Mouse (Mus musculus) embryo, embryonic 11.5 days (tissue): ENCODE measurements at regions not wholly inside any gene's neighbourhood (a gene's known extent, or its start where the extent isn't known, plus 50 kb on each side); places are given as distances from the start of the nearest gene placed in this dataset.
"Not testable (repeated sequence)": the region's sequence is repeated elsewhere in the genome, so short reads cannot be mapped to it uniquely, and the experiment has no call there.

Source experiments
- DNase-seq: peaks from one replicate; pipeline ENCODE4 v3.0.0-alpha.2; 2012; ENCODE audit warnings: low read depth, low spot score

DNA sequence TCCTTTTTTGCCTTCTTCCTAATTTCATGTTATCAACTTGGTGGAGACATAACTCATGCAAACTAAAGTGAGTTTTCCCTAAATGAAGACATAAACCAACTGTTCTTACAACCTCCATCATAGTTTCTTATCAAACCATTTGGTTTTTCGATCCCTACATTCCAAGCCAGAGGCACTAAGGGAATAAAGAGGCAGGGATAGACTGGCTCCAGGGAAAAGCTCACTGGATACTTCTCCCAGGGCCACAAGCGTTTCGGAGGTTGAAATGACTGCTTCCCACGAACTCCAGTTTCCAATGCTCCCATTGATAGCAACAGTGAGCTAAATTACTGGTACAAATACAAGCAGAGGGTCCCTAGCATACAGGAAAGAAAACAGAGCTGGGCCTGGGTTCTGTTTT, 178.4 kb upstream of the Otx2 start:
- no peak for DNase-seq

DNA sequence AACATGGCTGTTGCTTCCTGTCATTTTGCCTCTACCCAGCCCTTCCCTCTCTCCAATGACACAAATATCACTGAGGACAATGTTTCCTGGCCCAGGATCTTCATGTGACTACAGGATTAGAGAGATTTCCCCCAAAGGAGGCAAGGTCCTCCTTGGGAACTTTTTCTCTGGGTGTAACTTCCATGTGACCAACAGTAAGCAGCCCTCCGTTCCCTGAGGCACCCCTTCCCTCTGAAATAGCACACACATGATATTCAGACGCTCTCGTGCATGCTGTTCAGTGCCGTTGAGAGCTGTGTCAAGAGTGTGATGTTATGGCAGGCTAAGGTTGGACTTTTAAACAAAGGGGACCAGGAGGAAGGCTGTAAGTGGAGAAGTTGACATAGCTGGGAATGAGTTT, 169.2 kb upstream of the Otx2 start:
- no peak for DNase-seq

DNA sequence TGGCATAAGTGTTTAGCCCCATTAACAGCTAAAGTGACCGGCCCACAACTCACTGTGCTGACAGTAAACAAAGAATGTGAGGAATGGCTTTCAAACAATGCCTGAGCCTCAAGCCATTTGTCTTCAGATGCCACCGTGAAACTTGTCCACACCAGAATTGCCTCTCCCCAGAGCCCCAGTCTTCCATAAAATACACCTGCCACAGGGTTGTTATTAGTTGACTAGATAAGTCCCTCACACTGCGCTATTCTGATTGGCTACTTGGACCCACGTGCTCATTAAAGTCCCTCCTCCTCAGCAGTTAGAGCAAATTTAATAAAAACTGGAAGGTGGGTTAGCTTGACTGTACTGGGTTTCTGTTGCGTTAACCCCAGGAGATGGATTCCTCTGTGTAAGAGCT, 167.7 kb upstream of the Otx2 start:
- no peak for DNase-seq

DNA sequence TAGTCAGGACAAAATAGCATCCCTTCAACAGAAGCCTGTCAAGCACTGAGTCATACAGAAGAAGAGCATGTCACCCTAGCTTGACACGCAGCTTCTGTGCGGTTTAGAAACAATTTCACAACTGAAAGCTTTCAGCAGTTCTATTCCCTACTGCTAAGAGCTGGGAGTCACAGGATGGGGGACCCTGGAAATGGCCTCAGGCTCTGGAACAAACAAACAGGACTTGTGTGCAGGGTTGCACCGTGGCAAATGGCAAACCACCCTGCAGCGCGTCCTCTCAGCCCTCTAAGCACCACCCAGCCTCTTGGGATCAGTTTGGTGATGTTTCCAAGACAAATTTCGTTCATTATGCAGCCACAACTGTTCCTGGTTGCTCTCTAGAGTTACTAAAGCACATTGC, 163.6 kb upstream of the Otx2 start:
- no peak for DNase-seq

DNA sequence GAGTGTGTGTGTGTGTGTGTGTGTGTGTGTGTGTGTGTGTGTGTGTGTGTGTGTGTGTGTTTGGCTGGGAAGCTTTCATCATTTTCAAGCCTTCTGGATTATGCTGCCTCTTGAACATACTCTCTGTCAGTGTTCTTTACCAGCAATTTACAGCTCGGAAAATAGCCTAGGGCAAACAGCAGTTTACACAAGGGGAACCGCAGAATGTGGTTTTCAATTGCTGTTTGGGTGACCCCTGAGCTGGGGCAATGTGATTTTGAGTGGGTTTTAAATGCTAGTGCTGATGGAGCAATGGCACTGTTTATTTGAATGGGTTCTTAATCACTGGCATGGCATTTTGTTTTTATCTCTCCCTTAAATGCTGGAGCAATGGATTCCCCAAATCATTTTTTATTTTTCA, 162.5 kb upstream of the Otx2 start:
- DNase-seq: no peak

DNA sequence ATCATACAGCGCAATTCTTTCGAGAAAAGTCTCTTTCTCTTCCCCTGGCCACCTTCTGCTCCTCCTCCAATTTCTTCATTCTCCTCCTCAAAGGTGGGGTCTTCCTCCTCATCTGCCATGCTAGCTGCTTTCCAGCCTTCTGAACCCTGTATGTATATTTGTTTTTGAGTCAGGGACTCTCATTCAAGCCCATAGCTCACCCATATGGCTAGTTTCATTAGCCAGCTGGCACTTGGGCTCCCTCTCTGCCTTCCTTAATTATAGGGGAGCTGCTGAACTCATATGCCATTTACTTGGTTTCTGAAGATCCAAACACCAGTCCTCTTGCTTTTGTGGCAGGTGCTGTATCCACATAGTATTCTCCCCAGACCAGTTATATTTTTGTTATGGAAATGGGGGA, 160.8 kb upstream of the Otx2 start:
- no peak for DNase-seq

DNA sequence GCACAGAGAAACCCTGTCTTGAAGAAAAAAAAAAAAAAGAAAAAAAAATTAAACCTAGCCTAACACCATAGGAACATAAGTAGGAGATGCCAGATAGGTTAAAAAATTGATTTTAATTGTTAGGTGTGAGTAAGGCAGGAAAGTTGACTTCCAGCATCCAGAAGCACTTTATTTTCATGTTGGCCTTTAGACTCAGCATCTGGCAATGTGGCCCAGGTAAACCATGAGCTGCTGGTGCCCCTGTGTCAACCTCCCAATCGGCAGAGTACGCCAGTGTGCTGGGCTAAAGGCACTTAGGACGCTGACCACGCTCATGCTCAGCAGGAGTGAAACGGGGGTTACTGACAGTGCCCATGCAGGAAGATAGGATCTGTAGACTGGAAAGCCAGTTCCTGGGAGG, 152.8 kb upstream of the Otx2 start:
- no peak for DNase-seq

DNA sequence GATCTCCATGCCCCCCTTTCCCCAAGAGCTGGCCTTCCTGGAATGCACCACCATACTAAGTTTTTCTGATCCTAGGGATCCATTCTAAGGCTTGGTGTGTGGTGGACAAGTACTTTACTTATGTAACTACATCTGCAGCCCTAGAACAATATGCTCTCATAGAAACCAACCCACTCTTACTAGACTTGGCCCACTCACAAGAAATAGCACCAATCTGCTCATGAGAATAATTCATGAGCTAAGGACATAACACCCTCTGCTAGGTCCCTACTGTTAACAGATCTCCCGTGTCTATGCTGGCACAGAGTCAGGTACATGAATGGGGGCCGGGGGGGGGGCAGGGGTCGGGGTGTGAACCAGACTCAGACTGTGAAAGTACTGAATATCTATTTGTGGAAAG, 150.8 kb upstream of the Otx2 start:
- no peak for DNase-seq

DNA sequence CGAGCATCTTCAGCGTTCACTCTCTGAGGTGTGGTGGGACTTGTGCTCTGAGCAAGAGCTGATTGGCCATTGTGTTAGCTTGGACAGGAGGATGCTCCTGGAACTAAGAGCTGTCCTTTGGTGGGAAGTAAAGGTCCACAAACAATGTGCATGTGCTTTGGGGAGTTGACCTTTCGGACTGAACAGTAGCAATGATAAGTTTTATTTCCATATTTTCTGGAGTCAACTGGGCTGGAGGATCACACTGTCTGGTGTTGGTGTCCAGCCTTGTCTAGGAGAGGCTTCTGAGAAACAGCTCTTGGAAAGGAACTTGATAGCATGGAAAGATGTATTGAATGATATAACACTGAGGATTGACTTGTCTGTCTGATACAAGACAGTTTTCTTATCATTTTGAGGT, 142.3 kb upstream of the Otx2 start:
- no peak for DNase-seq

DNA sequence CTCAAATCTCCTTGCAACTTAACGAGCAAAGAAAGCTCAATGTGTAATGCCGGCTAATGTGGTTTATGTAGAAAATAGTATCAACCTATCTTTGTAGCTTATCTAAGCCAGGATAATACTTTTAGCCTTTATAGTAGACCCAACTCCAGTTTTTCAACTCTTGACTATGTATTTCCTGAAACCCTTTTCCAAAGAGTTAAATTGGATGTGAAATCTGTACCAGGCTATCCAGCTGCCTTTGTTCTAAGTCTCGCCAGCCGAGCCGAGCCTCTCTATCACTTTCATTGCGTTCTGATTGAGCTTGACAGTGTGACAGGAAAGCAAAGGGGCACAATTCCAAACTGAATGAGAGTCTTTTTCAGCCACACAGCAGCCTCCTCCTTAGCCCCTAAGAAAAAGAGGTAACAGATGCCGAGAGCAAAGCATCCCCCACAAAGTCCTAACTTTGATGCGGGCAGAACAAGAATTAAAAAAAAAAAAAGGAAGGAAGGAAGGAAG, 141.7 kb upstream of the Otx2 start:
- DNase-seq: no peak

DNA sequence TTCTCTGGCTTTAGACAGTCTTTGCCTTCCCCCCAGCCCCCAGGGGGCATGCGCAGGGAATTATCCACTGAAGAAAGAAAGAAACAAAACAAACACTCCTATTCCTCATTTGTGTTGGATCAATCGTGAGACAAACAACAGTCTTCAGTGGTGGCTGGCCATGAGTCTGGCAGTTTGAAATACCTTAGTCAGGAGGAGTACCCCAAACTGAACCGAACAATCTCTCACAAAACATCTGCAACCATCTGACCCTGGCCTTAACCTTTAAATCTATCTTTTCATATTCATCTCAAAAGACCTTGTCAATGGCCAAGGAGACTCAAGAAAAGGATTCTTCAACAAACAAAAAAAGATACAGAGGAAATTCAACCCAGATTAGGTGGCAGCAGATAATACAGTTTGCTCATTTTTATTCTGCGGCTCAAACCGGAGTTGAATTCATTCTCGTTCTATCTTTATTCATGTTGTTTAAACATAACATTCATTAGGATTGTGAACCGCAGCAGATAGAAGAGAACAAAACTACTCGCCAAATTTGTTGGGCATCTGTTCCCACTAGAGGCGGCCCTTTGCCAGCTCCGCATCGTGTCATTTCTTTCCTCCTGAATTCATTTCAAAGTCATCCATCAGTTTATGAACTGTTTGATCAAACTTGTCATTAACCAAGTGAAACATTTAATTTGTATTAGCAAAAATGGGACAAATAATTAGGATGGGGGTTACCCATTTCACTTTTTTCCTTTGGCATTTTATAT, 139.3 kb upstream of the Otx2 start:
- no peak for DNase-seq

DNA sequence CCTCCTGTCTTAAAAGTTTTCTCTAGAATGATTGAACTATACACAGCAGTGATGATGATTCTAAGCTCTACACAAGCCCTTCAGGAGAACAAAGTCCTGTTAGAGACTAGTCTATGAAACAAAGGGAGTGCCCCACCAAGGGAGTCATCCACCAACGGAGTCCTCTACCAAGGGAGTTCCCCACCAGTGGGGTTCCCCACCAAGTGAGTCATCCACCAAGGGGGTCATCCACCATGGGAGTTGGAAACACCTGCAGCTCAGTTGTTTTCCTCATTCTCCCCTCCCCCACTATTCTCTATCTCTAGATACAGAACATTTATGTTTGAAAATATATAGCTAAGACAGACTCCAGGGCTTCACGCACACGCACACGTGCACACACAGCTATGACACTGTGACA, 130.5 kb upstream of the Otx2 start:
- no peak for DNase-seq

DNA sequence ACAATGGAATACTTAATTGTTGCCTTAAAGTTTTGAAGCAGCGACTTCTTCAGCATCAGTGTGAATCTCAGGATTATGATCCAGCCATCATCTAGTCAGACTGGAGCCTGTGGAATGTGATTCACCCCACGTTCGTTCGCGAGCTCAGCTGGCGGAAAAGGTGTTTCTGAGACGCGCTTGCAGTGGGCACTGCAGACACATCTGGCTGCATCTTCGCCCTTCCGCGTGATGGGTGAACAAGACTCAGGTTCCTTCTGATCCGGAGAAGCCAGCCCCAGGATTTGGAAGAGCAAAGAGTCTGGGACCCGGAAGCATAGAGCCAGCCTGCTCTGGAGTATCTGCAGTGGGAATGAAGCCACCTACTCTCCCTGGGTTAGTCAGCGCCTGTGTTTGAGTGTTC, 127.7 kb upstream of the Otx2 start:
- no peak for DNase-seq

DNA sequence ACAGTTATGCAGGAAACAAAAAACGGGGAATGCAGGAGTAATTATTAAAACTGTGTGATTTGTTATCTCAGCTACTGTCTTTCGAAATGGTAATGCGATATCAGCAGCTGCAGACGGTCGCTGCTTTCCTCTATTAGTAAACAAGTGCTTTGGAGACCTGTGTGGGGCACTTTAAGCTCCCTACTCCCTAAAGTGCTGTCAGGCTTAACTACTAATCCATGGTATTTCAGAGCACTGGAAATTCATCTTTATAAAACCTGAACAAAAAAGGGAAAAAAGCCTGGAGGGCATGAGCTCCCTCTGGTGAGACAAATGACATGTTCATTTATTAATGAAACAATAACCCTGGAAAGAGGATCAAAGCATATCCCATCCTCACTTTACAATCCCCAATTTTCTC, 127.2 kb upstream of the Otx2 start:
- DNase-seq: no peak

DNA sequence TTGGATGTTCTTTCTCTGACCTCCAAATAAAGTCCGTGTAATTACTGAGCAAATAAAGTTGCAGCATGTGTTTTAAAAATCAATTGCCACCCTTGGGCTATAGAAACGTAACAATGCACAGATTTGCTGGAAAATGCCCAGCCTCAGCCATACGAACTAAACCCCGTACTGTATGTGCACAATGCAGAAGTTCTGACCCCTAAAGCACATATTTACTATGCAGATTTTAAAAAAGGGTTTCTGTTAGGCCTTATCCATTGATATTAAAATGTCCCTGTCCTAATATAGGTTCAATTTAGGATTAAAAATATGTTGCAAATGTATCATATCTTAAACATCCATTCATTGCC, 126.5 kb upstream of the Otx2 start:
- no peak for DNase-seq

DNA sequence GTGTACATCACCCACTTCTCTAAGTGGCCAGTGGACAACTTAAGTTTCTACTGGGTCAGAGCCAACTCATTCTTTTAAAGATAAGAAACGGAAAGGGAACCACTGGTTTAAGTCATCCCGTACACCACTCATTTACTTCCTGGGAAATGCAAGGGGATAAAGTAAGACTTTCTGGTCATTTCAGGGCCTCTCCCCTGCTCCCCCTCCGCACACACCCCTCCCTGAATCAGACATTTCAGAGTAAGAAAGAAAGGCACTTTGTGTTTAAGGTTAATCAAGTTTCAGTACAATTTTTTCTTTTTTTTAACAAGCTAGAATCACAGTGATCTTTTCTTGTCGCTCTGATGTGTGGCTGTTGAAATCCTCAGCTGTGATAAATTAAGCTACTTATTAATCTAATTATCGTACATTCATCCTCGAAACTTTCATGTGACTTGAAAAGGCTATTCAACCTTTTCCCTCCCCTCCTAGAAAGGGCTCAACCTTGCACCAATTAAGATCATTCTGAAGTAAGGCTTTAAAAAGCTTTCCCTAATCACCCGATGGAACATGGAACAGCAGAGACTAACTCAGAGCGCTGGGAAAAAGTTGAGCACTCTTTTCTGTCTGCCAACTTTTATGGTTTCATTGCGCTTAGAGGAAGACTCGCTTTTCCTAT, 126.0 kb upstream of the Otx2 start:
- DNase-seq: no peak

DNA sequence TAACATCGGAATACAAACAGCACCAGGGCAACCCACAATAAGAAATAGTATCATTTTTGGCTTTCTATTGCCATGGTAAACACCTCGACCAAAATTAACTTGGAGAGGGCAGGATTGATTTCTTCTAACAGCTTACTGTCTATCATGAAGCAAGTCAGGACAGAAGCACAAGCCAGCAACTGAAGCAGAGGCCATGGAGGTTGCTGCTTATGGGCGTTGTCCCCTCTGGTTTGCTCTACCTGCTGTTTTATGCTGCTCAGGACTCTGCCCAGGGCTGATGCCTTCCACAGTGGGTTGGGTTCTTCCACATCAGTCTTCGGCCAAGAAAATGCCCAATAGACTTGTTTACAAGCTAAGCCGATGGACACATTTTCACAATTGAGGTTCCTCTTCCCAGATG, 117.9 kb upstream of the Otx2 start:
- no peak for DNase-seq

DNA sequence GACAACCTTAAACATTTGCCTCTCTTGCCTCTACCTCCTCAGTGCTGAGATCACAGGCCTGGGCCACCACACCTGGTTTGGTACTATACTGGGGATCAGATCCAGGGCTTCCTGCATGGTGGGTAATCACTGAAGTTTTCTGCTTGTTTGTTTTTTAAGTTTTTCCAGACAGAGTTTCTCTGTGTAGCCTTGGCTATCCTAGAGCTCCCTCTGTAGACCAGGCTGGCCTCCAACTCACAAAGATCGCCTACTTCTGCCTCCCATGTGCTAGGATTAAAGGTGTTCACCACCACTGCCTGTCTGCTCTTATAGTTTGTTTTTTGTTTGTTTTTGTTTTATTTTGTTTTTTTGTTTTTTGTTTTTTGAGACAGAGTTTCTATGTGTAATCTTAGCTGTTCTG, 105.7 kb upstream of the Otx2 start:
- DNase-seq: no peak

DNA sequence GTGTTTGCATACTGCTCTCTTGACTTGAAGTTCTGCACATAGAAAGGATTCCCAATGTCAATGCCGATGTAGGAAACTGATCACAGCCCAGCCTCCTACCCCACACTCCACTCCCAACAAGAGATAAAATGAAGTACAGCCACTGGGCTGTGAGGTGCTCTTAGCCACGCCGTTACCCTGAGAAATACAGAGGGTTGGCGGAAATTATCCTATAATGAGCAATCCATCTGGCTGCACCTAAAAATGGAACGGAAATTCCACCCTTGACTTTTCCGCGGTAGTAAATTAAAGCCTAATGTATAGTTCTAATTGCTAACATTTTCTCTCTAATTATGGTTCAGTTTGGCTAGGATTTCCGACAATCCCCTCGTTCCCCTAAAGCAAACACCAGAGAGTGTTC, 97.2 kb upstream of the Otx2 start:
- DNase-seq: no peak

DNA sequence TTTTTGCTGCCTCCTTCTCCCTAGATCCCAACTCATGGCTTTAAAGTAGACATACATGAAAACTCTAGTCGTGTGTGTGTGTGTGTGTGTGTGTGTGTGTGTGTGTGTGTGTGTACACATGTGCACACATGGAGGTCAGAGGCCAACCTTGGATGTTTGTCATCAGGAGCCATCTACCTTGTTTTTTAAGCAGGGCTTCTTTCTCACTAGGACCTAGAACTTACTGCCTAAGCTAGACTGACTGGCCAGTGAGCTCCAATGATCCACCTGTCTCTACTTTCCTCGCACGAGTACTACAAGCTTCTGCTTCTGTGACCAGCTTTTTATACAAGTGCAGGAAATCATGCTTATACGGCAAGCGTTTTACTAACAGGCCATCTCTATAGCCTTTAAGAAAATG, 89.1 kb upstream of the Otx2 start:
- DNase-seq: no peak

DNA sequence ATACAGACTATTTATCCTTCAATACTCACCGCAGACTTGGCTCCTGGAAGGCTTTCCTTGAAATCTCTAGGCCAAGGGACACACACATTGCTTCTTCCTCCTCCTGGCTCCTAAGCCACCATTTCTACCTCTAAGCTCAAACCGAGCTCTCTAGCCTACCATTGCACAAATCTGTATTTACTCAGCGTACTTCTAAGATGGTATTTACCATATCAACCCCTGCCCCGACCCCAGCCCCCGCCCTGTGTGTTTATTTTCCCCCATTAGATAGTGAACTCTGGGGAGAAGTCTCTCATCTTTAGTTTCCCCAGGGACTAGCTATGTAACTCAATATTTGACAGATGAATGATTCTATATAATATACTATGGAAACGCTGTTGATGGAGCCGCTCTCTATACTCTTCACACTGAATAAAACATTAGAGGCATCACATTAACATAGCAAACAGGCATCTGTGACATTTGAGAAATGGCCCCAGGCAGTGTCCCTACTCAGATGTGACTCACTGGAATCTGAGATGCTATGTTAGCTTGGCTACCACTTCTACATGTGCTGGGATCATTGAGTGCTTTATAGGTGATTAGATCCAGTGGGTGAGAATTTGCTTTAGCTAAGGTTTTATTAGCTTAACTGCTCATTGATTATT, 87.5 kb upstream of the Otx2 start:
- DNase-seq: no peak

DNA sequence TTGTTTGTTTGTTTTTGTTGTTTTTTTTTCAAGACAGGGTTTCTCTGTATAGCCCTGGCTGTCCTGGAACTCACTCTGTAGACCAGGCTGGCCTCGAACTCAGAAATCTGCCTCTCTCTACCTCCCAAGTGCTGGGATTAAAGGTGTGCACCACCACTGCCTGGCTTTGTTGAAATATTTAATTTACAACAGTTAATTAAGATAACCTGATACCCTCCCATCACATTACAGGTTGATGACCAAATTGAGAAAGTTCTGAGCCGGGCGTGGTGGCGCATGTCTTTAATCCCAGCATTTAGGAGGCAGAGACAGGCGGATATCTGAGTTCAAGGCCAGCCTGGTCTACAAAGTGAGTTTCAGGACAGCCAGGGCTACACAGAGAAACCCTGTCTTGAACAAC, 81.5 kb upstream of the Otx2 start:
- DNase-seq: not testable (repeated sequence)

DNA sequence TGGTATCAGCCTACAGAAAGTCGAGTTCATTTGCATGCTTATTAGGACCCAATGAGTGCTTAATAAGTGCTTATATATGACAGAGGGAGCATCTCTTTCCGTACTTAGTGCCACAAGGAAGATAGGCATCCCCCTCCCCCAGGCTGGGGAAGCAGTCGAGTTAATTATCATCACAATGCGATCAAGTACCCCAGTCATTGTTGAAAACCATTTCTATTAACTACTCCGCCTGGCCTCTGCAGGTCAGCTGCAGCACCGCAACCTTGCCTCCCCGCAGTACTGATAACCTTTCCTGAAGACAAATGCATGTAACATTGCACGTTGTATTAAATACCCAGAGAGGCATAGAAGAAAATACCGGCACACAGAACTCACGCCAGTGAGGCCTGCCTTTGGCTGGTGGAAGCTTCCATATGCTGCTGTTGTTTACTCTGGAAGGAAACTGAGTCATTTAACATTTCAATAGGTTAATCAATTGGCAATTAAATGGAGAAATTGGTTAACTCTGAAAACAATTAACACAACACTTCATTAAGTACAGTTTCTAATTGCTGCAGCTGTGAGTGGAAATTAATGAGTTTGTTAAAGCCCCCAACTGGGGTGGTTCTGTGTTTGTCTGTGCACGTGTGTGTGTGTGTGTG, 80.6 kb upstream of the Otx2 start:
- DNase-seq: no peak
